Mouse (Mus musculus): ENCODE data around the gene Dleu7. TPM values are rescaled to one million over a fixed set of nuclear protein-coding genes. Genes with fewer than 3 reads are reported as not detected.
A peak's percentile ranks its signal among the peaks of the same experiment; 100 is the strongest.

The Dleu7 gene
- polyA plus RNA-seq, 1 experiment from 2014 or later, result 0.59 TPM

GRCm38 (mm10) chr14:62273604-62274003 is 19.2 kb downstream of the Dleu7 start:
- no peak overlapping the region for H3K27ac ChIP-seq
- H3K4me1 ChIP-seq (replicated peaks), result no peaks in the 10 kb centered on the region
- ATAC-seq (replicated peaks; ENCODE audit: insufficient number of reproducible peaks, insufficient read depth, low FRiP score, low read depth), result no peak
- H3K4me2 ChIP-seq, result no peak overlapping the region
- H3K36me3 ChIP-seq, result no peaks in the 10 kb centered on the region
- H3K9ac ChIP-seq, result no peak overlapping the region
- WGBS, result 75% methylated on average over 3 of the region's 3 CpGs
- no peaks in the 10 kb centered on the region for H3K9me3 ChIP-seq (replicated peaks)
- no peak overlapping the region for H3K4me3 ChIP-seq
- no peaks in the 10 kb centered on the region for H3K27me3 ChIP-seq

- WGBS, result 74% methylated on average over 12 of the region's 12 CpGs
- ATAC-seq (replicated peaks; ENCODE audit: insufficient number of reproducible peaks, insufficient read depth, low FRiP score, low read depth), result no peak
Observed at GRCm38 (mm10) chr14:62270698-62271396, 22.0 kb downstream of the Dleu7 start.

DNA sequence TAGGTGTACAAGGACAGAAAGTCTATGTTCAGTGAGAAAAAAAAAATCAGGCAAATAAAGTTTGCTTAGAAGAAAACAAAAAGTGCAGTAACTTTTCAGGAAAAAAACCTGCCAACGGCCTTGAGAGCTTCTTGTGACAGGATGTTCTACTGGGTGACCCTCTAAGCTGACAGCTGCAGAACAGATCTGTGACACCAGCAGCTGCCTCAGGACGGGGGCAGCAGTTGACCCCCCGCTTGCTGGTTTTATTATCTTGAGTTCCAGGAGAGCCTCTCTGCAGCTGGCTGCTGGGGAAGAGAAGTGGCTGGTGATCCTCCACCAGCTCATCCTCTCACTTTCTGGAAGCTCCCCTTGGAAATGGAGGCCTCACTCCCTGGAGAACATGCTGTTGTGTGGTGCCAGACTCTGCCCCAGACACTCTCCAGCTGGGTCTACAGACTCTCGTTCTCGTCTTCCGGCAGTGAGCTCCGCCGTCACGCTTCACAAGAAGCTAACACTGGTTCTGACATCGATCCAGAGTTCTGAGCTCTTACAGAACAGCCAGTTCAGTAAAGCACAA is 33.8 kb downstream of the Dleu7 start:
- no peak for ATAC-seq (replicated peaks; ENCODE audit: insufficient number of reproducible peaks, insufficient read depth, low FRiP score, low read depth)
- no peak overlapping the region for H3K4me3 ChIP-seq
- no peak overlapping the region for H3K4me2 ChIP-seq
- peak overlapping the region; percentile 61 for H3K27ac ChIP-seq
- no peaks in the 10 kb centered on the region for H3K9me3 ChIP-seq (replicated peaks)
- H3K9ac ChIP-seq, result no peak overlapping the region
- 34% methylated on average over 10 of the region's 10 CpGs for WGBS
- H3K4me1 ChIP-seq (replicated peaks), result peaks cover 15% of the 10 kb centered on the region
- H3K36me3 ChIP-seq, result no peaks in the 10 kb centered on the region
- H3K27me3 ChIP-seq, result no peaks in the 10 kb centered on the region

More at GRCm38 (mm10) chr14:62270698-62271396, 22.0 kb downstream of the Dleu7 start:
- Histone ChIP-seq H3K4me2 (no peak overlapping the region), H3K9me3 (replicated peaks) (no peaks in the 10 kb centered on the region), H3K4me3 (no peak overlapping the region), H3K36me3 (no peaks in the 10 kb centered on the region), H3K4me1 (replicated peaks) (no peaks in the 10 kb centered on the region), H3K27me3 (no peaks in the 10 kb centered on the region), H3K9ac (no peak overlapping the region), H3K27ac (peak overlapping the region; percentile 26; the same call in 1 of the 2 replicates)

DNA sequence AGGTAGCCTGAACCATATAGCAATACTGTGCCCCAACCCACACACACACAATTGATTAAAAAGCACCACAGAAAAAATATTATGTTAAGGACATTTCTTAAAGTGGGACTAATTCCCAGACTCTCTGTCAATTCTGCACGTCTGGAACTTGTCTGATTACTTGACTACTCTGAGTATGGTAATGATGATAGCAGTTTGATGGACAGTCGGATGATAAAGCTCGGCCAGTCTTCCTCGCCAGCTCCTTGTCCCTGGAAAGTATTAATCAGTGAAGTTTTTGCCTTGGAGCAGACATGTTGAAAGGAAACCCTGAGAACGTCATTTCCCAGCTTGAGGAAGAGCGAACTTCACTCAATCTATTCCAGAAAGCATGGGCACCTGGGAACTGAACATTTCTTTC is 34.7 kb downstream of the Dleu7 start:
- WGBS, result 25% methylated on average over 6 of the region's 6 CpGs
- Histone ChIP-seq H3K9me3 (replicated peaks) (no peaks in the 10 kb centered on the region), H3K36me3 (no peaks in the 10 kb centered on the region), H3K4me3 (no peak overlapping the region), H3K9ac (no peak overlapping the region), H3K4me1 (replicated peaks) (peaks cover 15% of the 10 kb centered on the region), H3K27ac (peak overlapping the region; percentile 61), H3K4me2 (no peak overlapping the region), H3K27me3 (no peaks in the 10 kb centered on the region)
- ATAC-seq (replicated peaks; ENCODE audit: insufficient number of reproducible peaks, insufficient read depth, low FRiP score, low read depth), result peak; percentile 50; the same call in 1 of the 2 replicates

GRCm38 (mm10) chr14:62256066-62256465 is 36.8 kb downstream of the Dleu7 start:
- no peak overlapping the region for H3K4me2 ChIP-seq
- ATAC-seq (replicated peaks; ENCODE audit: insufficient number of reproducible peaks, insufficient read depth, low FRiP score, low read depth), result no peak
- WGBS, result 63% methylated on average over 5 of the region's 5 CpGs

GRCm38 (mm10) chr14:62254371-62254770 is 38.5 kb downstream of the Dleu7 start:
- Histone ChIP-seq H3K27ac (no peak overlapping the region), H3K9ac (no peak overlapping the region), H3K36me3 (no peaks in the 10 kb centered on the region), H3K27me3 (no peaks in the 10 kb centered on the region), H3K9me3 (replicated peaks) (no peaks in the 10 kb centered on the region), H3K4me1 (replicated peaks) (peaks cover 12% of the 10 kb centered on the region), H3K4me2 (no peak overlapping the region), H3K4me3 (no peak overlapping the region)
- WGBS, result 66% methylated on average over 8 of the region's 8 CpGs
- ATAC-seq (replicated peaks; ENCODE audit: insufficient number of reproducible peaks, insufficient read depth, low FRiP score, low read depth), result no peak

More at GRCm38 (mm10) chr14:62256066-62256465, 36.8 kb downstream of the Dleu7 start:
- no peak overlapping the region for H3K27ac ChIP-seq
- H3K4me1 ChIP-seq (replicated peaks), result peaks cover 15% of the 10 kb centered on the region
- H3K9ac ChIP-seq, result no peak overlapping the region
- no peaks in the 10 kb centered on the region for H3K36me3 ChIP-seq
- no peak overlapping the region for H3K4me3 ChIP-seq
- no peaks in the 10 kb centered on the region for H3K27me3 ChIP-seq
- H3K9me3 ChIP-seq (replicated peaks), result no peaks in the 10 kb centered on the region

GRCm38 (mm10) chr14:62251999-62252398 is 40.8 kb downstream of the Dleu7 start:
- Histone ChIP-seq H3K36me3 (no peaks in the 10 kb centered on the region), H3K4me1 (replicated peaks) (no peaks in the 10 kb centered on the region), H3K9ac (no peak overlapping the region), H3K4me3 (no peak overlapping the region), H3K27me3 (no peaks in the 10 kb centered on the region), H3K4me2 (no peak overlapping the region), H3K9me3 (replicated peaks) (no peaks in the 10 kb centered on the region), H3K27ac (no peak overlapping the region)
- WGBS, result 3% methylated on average over 4 of the region's 4 CpGs
- no peak for ATAC-seq (replicated peaks; ENCODE audit: insufficient number of reproducible peaks, insufficient read depth, low FRiP score, low read depth)

- no peaks in the 10 kb centered on the region for H3K9me3 ChIP-seq (replicated peaks)
- no peak overlapping the region for H3K27ac ChIP-seq
- no peak for ATAC-seq (replicated peaks; ENCODE audit: insufficient number of reproducible peaks, insufficient read depth, low FRiP score, low read depth)
- H3K4me1 ChIP-seq (replicated peaks), result no peaks in the 10 kb centered on the region
- no peak overlapping the region for H3K4me2 ChIP-seq
- no peak overlapping the region for H3K9ac ChIP-seq
- no peak overlapping the region for H3K4me3 ChIP-seq
- no peaks in the 10 kb centered on the region for H3K27me3 ChIP-seq
- 77% methylated on average over 3 of the region's 3 CpGs for WGBS
- no peaks in the 10 kb centered on the region for H3K36me3 ChIP-seq
Observed at GRCm38 (mm10) chr14:62250046-62250445, 42.8 kb downstream of the Dleu7 start.

DNA sequence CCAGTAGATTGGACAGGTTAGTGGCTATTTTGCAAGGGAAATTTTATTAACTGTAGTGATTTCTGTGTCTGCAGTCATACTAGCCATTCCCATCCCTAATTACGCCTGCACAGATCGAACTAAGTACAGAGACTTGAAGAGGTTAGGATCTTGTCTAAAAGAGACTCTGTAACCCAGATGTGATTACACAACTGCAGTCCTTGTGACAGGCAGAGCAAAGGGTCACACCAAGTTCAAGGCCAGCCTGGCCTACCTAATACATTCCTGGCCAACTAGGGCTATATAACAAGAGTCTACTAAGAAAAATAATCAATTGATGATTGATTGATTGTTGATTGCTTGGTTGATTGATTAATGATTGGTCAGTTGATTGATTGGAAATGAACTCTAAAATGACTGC is 43.6 kb downstream of the Dleu7 start:
- ATAC-seq (replicated peaks; ENCODE audit: insufficient number of reproducible peaks, insufficient read depth, low FRiP score, low read depth), result no peak
- Histone ChIP-seq H3K4me1 (replicated peaks) (no peaks in the 10 kb centered on the region), H3K4me3 (no peak overlapping the region), H3K4me2 (no peak overlapping the region), H3K27me3 (no peaks in the 10 kb centered on the region), H3K36me3 (no peaks in the 10 kb centered on the region), H3K27ac (no peak overlapping the region), H3K9me3 (replicated peaks) (no peaks in the 10 kb centered on the region), H3K9ac (no peak overlapping the region)
- 87% methylated on average over 2 of the region's 2 CpGs for WGBS

GRCm38 (mm10) chr14:62248796-62249195 is 44.1 kb downstream of the Dleu7 start:
- no peaks in the 10 kb centered on the region for H3K36me3 ChIP-seq
- H3K27ac ChIP-seq, result no peak overlapping the region
- no peaks in the 10 kb centered on the region for H3K9me3 ChIP-seq (replicated peaks)
- no peak overlapping the region for H3K4me2 ChIP-seq
- WGBS, result 83% methylated on average over 10 of the region's 10 CpGs
- no peaks in the 10 kb centered on the region for H3K27me3 ChIP-seq
- H3K4me3 ChIP-seq, result no peak overlapping the region
- H3K9ac ChIP-seq, result no peak overlapping the region
- H3K4me1 ChIP-seq (replicated peaks), result no peaks in the 10 kb centered on the region
- ATAC-seq (replicated peaks; ENCODE audit: insufficient number of reproducible peaks, insufficient read depth, low FRiP score, low read depth), result no peak

- Histone ChIP-seq H3K36me3 (no peaks in the 10 kb centered on the region), H3K4me3 (no peak overlapping the region), H3K4me2 (no peak overlapping the region), H3K4me1 (replicated peaks) (peaks cover 4% of the 10 kb centered on the region; the same call in 1 of the 2 replicates), H3K27me3 (no peaks in the 10 kb centered on the region), H3K9ac (no peak overlapping the region), H3K27ac (no peak overlapping the region), H3K9me3 (replicated peaks) (no peaks in the 10 kb centered on the region)
- no peak for ATAC-seq (replicated peaks; ENCODE audit: insufficient number of reproducible peaks, insufficient read depth, low FRiP score, low read depth)
- 89% methylated on average over 7 of the region's 7 CpGs for WGBS
Observed at GRCm38 (mm10) chr14:62248345-62248744, 44.5 kb downstream of the Dleu7 start.

GRCm38 (mm10) chr14:62245557-62245956 is 47.3 kb downstream of the Dleu7 start:
- Histone ChIP-seq H3K4me1 (replicated peaks) (peaks cover 5% of the 10 kb centered on the region; the same call in 1 of the 2 replicates), H3K4me3 (no peak overlapping the region), H3K4me2 (no peak overlapping the region), H3K27ac (no peak overlapping the region), H3K27me3 (no peaks in the 10 kb centered on the region), H3K36me3 (no peaks in the 10 kb centered on the region), H3K9me3 (replicated peaks) (no peaks in the 10 kb centered on the region), H3K9ac (no peak overlapping the region)
- WGBS, result 19% methylated on average over 4 of the region's 4 CpGs
- no peak for ATAC-seq (replicated peaks; ENCODE audit: insufficient number of reproducible peaks, insufficient read depth, low FRiP score, low read depth)

Measured in heart, embryonic 15.5 days (tissue).